In the genomic region with DNA sequence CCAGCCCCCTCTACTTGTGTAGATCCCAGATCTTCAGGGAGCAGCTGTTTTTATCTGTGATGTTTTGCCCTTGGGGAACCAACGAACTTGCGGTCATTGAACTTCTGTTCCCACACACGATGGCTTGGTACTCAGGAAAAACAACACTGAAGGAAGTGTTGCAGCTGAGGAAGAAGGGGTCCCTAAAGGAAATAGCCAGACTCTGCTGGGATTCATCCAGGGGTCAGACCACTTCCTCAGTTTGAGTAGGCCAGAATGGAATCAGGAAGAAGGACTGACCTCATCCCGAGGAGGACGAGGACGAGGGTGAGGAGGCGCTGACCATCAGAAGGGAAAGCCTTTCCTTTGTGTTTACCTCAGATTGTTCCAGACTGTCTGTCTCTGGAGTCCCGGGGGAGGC, we compare ENCODE assay signal across 13 mouse cellular contexts. TPM values are rescaled to one million over a fixed set of nuclear protein-coding genes. Genes with fewer than 3 reads are reported as not detected.
DNase-seq lines count a peak whose midpoint lies in the region; ATAC-seq and TF ChIP-seq lines count a peak whose summit lies in the region.
"Had no signal": no experiment of that assay in that cellular context is flagged by ENCODE, and none has a peak within 500 bp of the region (broad histone marks: within the 10 kb centered on the region; RNA-seq: fewer than 3 reads in every experiment).

No protein-coding gene starts in this region.

- H3K4me3 ChIP-seq in heart, adult 2 months = no peak overlapping the region
- no peak overlapping the region for H3K4me3 ChIP-seq in lung, embryonic 15.5 days
- H3K4me3 ChIP-seq in midbrain, embryonic 16.5 days (ENCODE audit: low read depth, low read length) = no peak overlapping the region
- H3K4me3 ChIP-seq: embryonic facial prominence, embryonic 15.5 days; hindbrain, embryonic 10.5 days had no signal

- H3K27ac ChIP-seq in heart, adult 2 months = peak overlapping the region; percentile 77
- no peak overlapping the region for H3K27ac ChIP-seq in lung, embryonic 15.5 days
- H3K27ac ChIP-seq in midbrain, embryonic 16.5 days (ENCODE audit: low read length) = no peak overlapping the region
- H3K27ac ChIP-seq: embryonic facial prominence, embryonic 15.5 days; hindbrain, embryonic 10.5 days had no signal

- H3K36me3 ChIP-seq in heart, adult 2 months (ENCODE audit: control insufficient read depth, insufficient read depth, low read length) = peaks cover 2% of the 10 kb centered on the region
- peaks cover 18% of the 10 kb centered on the region; the same call in 1 of the 2 replicates for H3K36me3 ChIP-seq in lung, embryonic 15.5 days
- no peaks in the 10 kb centered on the region; the same call in 1 of the 2 replicates for H3K36me3 ChIP-seq in midbrain, embryonic 16.5 days (ENCODE audit: control insufficient read depth, insufficient read depth, low read length)

- peak; percentile 29 to 57 for DNase-seq in adrenal gland, postnatal 36 days
- peak; percentile 55 to 78 for DNase-seq in heart, adult 2 months
- peak; percentile 61 to 76 for DNase-seq in kidney, adult 8-10 months
- DNase-seq in left cerebral cortex, adult 11 months (ENCODE audit: low spot score) = no peak
- no peak for DNase-seq in neural tube, embryonic 10.5 days (ENCODE audit: extremely low spot score, low spot score)
- no peak for DNase-seq in testis, postnatal 14 days (ENCODE audit: low spot score)
- DNase-seq: right cerebral cortex, postnatal 14 days had no signal

- H3K9ac ChIP-seq in heart, adult 2 months (ENCODE audit: low read depth, low read length) = no peak overlapping the region
- H3K9ac ChIP-seq in lung, embryonic 15.5 days = no peak overlapping the region
- H3K9ac ChIP-seq in midbrain, embryonic 16.5 days (ENCODE audit: low read depth, low read length) = no peak overlapping the region
- H3K9ac ChIP-seq: embryonic facial prominence, embryonic 15.5 days had no signal

- TF ChIP-seq CTCF in heart, adult 2 months (IDR thresholded peaks at IDR 0.05) = 0 out of 2 replicates have a peak, but pooled peaks have one; percentile 32

- intact Hi-C loops in heart, adult 2 months (cut with DNase I) = loop anchor here (1.0 to 5.0 kb wide), 3 partner anchors 34 to 78 kb away; a partner anchor contains a TSS

- H3K79me2 ChIP-seq in heart, adult 2 months (replicated peaks; ENCODE audit: control insufficient read depth, insufficient read depth, low read length) = no peaks in the 10 kb centered on the region

- H3K27me3 ChIP-seq in heart, adult 2 months (ENCODE audit: control insufficient read depth, insufficient read depth, low read length) = no peaks in the 10 kb centered on the region
- H3K27me3 ChIP-seq in lung, embryonic 15.5 days = no peaks in the 10 kb centered on the region
- H3K27me3 ChIP-seq in midbrain, embryonic 16.5 days (ENCODE audit: control insufficient read depth, insufficient read depth, low read depth, low read length) = no peaks in the 10 kb centered on the region
- H3K27me3 ChIP-seq: embryonic facial prominence, embryonic 15.5 days had no signal

- H3K4me2 ChIP-seq in lung, embryonic 15.5 days = no peak overlapping the region
- H3K4me2 ChIP-seq in midbrain, embryonic 16.5 days (ENCODE audit: low read length) = no peak overlapping the region
- H3K4me2 ChIP-seq: embryonic facial prominence, embryonic 15.5 days had no signal

- peak; percentile 92 for TF ChIP-seq EP300 in heart, adult 2 months (IDR thresholded peaks at IDR 0.05; ENCODE audit: insufficient read depth, low read depth, low read length)

- H3K4me1 ChIP-seq in heart, adult 2 months (ENCODE audit: control insufficient read depth, insufficient read depth, low read length) = peaks cover 3% of the 10 kb centered on the region
- H3K4me1 ChIP-seq in lung, embryonic 15.5 days = no peaks in the 10 kb centered on the region
- no peaks in the 10 kb centered on the region for H3K4me1 ChIP-seq in midbrain, embryonic 16.5 days (ENCODE audit: control insufficient read depth, insufficient read depth, low read length)
- H3K4me1 ChIP-seq: embryonic facial prominence, embryonic 15.5 days; hindbrain, embryonic 10.5 days had no signal

- no peaks in the 10 kb centered on the region for H3K9me3 ChIP-seq in lung, embryonic 15.5 days
- H3K9me3 ChIP-seq in midbrain, embryonic 16.5 days (replicated peaks; ENCODE audit: control insufficient read depth, low read length, poor library complexity, severe bottlenecking) = no peaks in the 10 kb centered on the region
- H3K9me3 ChIP-seq: embryonic facial prominence, embryonic 15.5 days; hindbrain, embryonic 10.5 days had no signal

- 32% methylated on average over 8 of the region's 8 CpGs for WGBS in heart, adult 2 months
- WGBS in lung, embryonic 15.5 days = 69% methylated on average over 8 of the region's 8 CpGs
- WGBS in midbrain, embryonic 16.5 days = 89% methylated on average over 8 of the region's 8 CpGs

- ATAC-seq in lung, embryonic 15.5 days (ENCODE audit: borderline replicate concordance, extremely low read depth, low FRiP score, low TSS enrichment) = peak; percentile 39
- no peak for ATAC-seq in midbrain, embryonic 16.5 days

- TF ChIP-seq POLR2A in heart, adult 2 months (IDR thresholded peaks at IDR 0.05; ENCODE audit: insufficient read depth, low read depth, low read length) = no peak

RNA-seq across cellular contexts. Expression of a gene that starts 49.4 kb away (rescaled TPM):
- not detected for total RNA-seq in adrenal gland, postnatal 36 days (2021)
- total RNA-seq in heart, adult 2 months (2021) = not detected
- not detected in 2 replicates for polyA plus RNA-seq in heart, adult 2 months (2012; rRNA removed)
- not detected in 2 replicates for polyA plus RNA-seq in lung, embryonic 15.5 days (2015; fragmentation: Nextera tagmentation; extraction: Ambion mirVana)
- not detected in 2 replicates for polyA plus RNA-seq in midbrain, embryonic 16.5 days (2015; fragmentation: Nextera tagmentation; extraction: Ambion mirVana)
- total RNA-seq: left cerebral cortex, postnatal 36 days; MEL had no signal
- polyA plus RNA-seq: embryonic facial prominence, embryonic 15.5 days; hindbrain, embryonic 10.5 days had no signal

Comparison
In these comparisons a context has a peak if more than half of its experiments do, and no peak if none do; other contexts are left out.
1. DNase-seq: peak in adrenal gland, postnatal 36 days (2 of 2), heart, adult 2 months (2 of 2) and kidney, adult 8-10 months (2 of 2); none in left cerebral cortex, adult 11 months (single experiment), neural tube, embryonic 10.5 days (single experiment) and testis, postnatal 14 days (single experiment).